ENCODE assay signal across 8 mouse cellular contexts in the genomic region with DNA sequence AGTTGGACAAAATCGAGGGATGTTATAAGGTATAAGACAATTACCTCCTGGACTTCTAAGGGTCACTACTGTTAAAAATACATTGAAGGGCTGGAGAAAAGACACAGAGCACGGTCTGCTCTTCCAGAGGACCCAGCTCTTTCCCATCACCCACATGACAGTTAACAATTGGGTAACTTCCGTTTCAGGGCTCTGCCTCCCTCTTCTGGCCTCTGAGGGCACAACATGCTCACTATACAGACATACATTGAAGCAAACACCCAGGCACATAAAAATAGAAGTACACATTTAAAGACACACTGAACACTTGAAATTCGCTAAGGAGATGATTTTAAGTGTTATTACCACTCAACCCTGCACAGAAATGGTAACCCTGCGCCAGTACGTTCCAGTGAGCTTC. TPM values are rescaled to one million over a fixed set of nuclear protein-coding genes. Genes with fewer than 3 reads are reported as not detected.
DNase-seq lines count a peak whose midpoint lies in the region; ATAC-seq and TF ChIP-seq lines count a peak whose summit lies in the region.
"Not testable (repeated sequence)": the region's sequence is repeated elsewhere in the genome, so short reads cannot be mapped to it uniquely, and the experiment has no call there.

No protein-coding gene starts in this region.

- peak; percentile 37 for TF ChIP-seq CTCF in heart, adult 2 months (IDR thresholded peaks at IDR 0.05)
- peak; percentile 59 for TF ChIP-seq CTCF in lung, postnatal 0 days (IDR thresholded peaks at IDR 0.05)
- peak; percentile 22; the same call in 1 of the 2 replicates for TF ChIP-seq CTCF in small intestine, adult 2 months (IDR thresholded peaks at IDR 0.05; ENCODE audit: extremely low read depth, insufficient read length, insufficient replicate concordance, low read depth, low read length)

- intact Hi-C loops in heart, adult 2 months (cut with DNase I): not testable (repeated sequence)

- H3K36me3 ChIP-seq in heart, adult 2 months (ENCODE audit: control insufficient read depth, insufficient read depth, low read length); lung, postnatal 0 days (ENCODE audit: insufficient read depth, low read length); small intestine, adult 2 months (ENCODE audit: control insufficient read depth, insufficient read depth, low read length): not testable (repeated sequence)

- not testable (repeated sequence) for H3K9me3 ChIP-seq in lung, postnatal 0 days (ENCODE audit: low read length)

- H3K27ac ChIP-seq in heart, adult 2 months; lung, postnatal 0 days (ENCODE audit: low read length); small intestine, adult 2 months (ENCODE audit: insufficient read depth, low read depth, low read length): not testable (repeated sequence)

- not testable (repeated sequence) for TF ChIP-seq POLR2A in heart, adult 2 months (IDR thresholded peaks at IDR 0.05; ENCODE audit: insufficient read depth, low read depth, low read length); small intestine, adult 2 months (IDR thresholded peaks at IDR 0.05; ENCODE audit: low read depth, low read length)

- H3K4me1 ChIP-seq in heart, adult 2 months (ENCODE audit: control insufficient read depth, insufficient read depth, low read length); lung, postnatal 0 days (ENCODE audit: insufficient read depth, low read depth, low read length); small intestine, adult 2 months (ENCODE audit: control insufficient read depth, insufficient read depth, insufficient read length, low read length): not testable (repeated sequence)

- WGBS in heart, adult 2 months: 81% methylated on average over 6 of the region's 6 CpGs
- 74% methylated on average over 6 of the region's 6 CpGs for WGBS in lung, postnatal 0 days
- 78% methylated on average over 6 of the region's 6 CpGs for WGBS in small intestine, adult 2 months

- ATAC-seq in lung, postnatal 0 days: not testable (repeated sequence)

- not testable (repeated sequence) for H3K79me2 ChIP-seq in heart, adult 2 months (replicated peaks; ENCODE audit: control insufficient read depth, insufficient read depth, low read length)

- not testable (repeated sequence) for H3K27me3 ChIP-seq in heart, adult 2 months (ENCODE audit: control insufficient read depth, insufficient read depth, low read length); lung, postnatal 0 days (replicated peaks; ENCODE audit: insufficient read depth, low read length); small intestine, adult 2 months (ENCODE audit: control insufficient read depth, insufficient read depth, low read length)

- H3K4me3 ChIP-seq in heart, adult 2 months; lung, postnatal 0 days (ENCODE audit: low read depth, low read length); small intestine, adult 2 months (ENCODE audit: low read depth, low read length): not testable (repeated sequence)

- not testable (repeated sequence) for H3K4me2 ChIP-seq in lung, postnatal 0 days (replicated peaks; ENCODE audit: low read depth, low read length)

- TF ChIP-seq EP300 in heart, adult 2 months (IDR thresholded peaks at IDR 0.05; ENCODE audit: insufficient read depth, low read depth, low read length); lung, postnatal 0 days (IDR thresholded peaks at IDR 0.05): not testable (repeated sequence)

- DNase-seq in 416B (ENCODE audit: low read depth): peak; percentile 46
- peak; percentile 42 for DNase-seq in ES-CJ7 (ENCODE audit: low read depth, low spot score)
- DNase-seq in cerebellum, postnatal 10 days: peak; percentile 20 to 21
- not testable (repeated sequence) for DNase-seq in heart, adult 2 months
- DNase-seq in kidney, postnatal 4 days: peak; percentile 26 to 31
- DNase-seq in lung, postnatal 0 days (ENCODE audit: low spot score): peak; percentile 27
- DNase-seq in thymus, postnatal 4 days: peak; percentile 58

- not testable (repeated sequence) for H3K9ac ChIP-seq in heart, adult 2 months (ENCODE audit: low read depth, low read length); lung, postnatal 0 days (replicated peaks; ENCODE audit: low read depth)

RNA-seq across cellular contexts. Expression of a gene that starts 22.5 kb away (rescaled TPM):
- total RNA-seq in heart, adult 2 months (2021): 100 to 1,000 TPM; 243 to 262 TPM
- polyA plus RNA-seq in heart, adult 2 months (2012; rRNA removed): 71.4 and 114 TPM in 2 replicates
- 322 and 323 TPM in 2 replicates for polyA plus RNA-seq in lung, postnatal 0 days (2015; fragmentation: Nextera tagmentation; extraction: Ambion mirVana)
- 69.7 and 115 TPM in 2 replicates for polyA plus RNA-seq in small intestine, adult 2 months (2012; rRNA removed)
